Mouse (Mus musculus): ENCODE measurements around the gene Ick. TPM values are rescaled to one million over a fixed set of nuclear protein-coding genes. Genes with fewer than 3 reads are reported as not detected.

The Ick gene
- polyA plus RNA-seq (2014; fragmentation: Illumina TruSeq; extraction: RNeasy Lipid Tissue Mini Kit (QIAGEN cat#74804); ENCODE audit: low read depth, low replicate concordance): 10.2 TPM

DNA sequence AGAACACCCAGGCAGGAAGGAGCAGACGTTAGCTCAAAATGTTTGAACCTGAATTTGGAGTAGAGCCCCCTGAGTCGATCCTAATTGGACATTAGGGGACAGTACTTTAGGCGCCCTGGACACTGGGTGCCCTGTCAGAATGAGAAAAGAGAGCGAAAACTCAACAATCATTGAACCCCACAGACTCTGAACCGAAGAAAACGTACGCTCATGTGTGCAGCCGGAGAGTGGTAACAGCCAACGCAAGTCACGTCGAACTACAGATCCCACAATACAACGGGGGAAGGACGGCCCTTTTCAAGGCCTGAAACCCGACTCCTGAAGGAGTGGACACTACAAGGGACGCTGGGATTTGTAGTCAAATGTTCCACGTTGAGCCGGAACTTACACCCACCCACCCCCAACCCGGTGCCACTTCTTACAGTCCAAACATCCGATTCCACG is at the start of gene Ick, which contains the start of gene Fbxo9:
Gene Ick (plus strand): TSS at position 397 of the 444 bp plus-strand sequence.
Gene Fbxo9 (minus strand): TSS at position 270 of the 444 bp plus-strand sequence.

DNA sequence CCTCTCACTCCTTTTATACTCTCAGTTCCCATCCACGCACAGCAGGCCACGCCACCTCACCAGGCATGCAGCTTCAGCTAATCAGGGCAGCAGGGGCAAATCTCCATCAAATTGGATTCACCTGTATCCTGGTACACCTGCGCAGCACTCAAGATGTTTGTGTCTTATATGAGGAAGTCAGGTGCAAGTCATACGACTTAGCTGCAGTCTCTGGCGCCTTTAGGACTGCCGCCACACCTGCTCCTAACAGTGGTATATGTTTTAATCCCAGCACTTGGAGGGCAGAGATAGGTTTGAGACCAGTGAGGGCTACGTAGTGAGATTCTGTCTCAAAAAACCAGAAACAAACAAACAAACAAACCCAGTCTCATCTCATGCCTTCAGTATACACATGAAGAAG is 73.5 kb downstream of the Ick start, which contains the start of gene Gsta4:
Gene Gsta4 (plus strand): TSS at position 301 of the 400 bp plus-strand sequence.

Other genes starting within 250 kb of the Ick start
- 24.8 TPM for gene Elovl5, start 191.8 kb upstream of the Ick start, polyA plus RNA-seq (2014; fragmentation: Illumina TruSeq; extraction: RNeasy Lipid Tissue Mini Kit (QIAGEN cat#74804); ENCODE audit: low read depth, low replicate concordance)
- not detected for gene Gcm1, start 57.3 kb upstream of the Ick start, polyA plus RNA-seq (2014; fragmentation: Illumina TruSeq; extraction: RNeasy Lipid Tissue Mini Kit (QIAGEN cat#74804); ENCODE audit: low read depth, low replicate concordance)
- gene Fbxo9, start 127 bp upstream of the Ick start, polyA plus RNA-seq (2014; fragmentation: Illumina TruSeq; extraction: RNeasy Lipid Tissue Mini Kit (QIAGEN cat#74804); ENCODE audit: low read depth, low replicate concordance): 50.4 TPM
- 131 TPM for gene Gsta4, start 73.6 kb downstream of the Ick start, polyA plus RNA-seq (2014; fragmentation: Illumina TruSeq; extraction: RNeasy Lipid Tissue Mini Kit (QIAGEN cat#74804); ENCODE audit: low read depth, low replicate concordance)
- 8.0 TPM for gene Gsta1, start 121.5 kb downstream of the Ick start, polyA plus RNA-seq (2014; fragmentation: Illumina TruSeq; extraction: RNeasy Lipid Tissue Mini Kit (QIAGEN cat#74804); ENCODE audit: low read depth, low replicate concordance)
- 5.5 TPM for gene Gm3776, start 147.9 kb downstream of the Ick start, polyA plus RNA-seq (2014; fragmentation: Illumina TruSeq; extraction: RNeasy Lipid Tissue Mini Kit (QIAGEN cat#74804); ENCODE audit: low read depth, low replicate concordance)
- not detected for gene Gm10639, start 180.7 kb downstream of the Ick start, polyA plus RNA-seq (2014; fragmentation: Illumina TruSeq; extraction: RNeasy Lipid Tissue Mini Kit (QIAGEN cat#74804); ENCODE audit: low read depth, low replicate concordance)
- not detected for gene Omt2a, start 205.6 kb downstream of the Ick start, polyA plus RNA-seq (2014; fragmentation: Illumina TruSeq; extraction: RNeasy Lipid Tissue Mini Kit (QIAGEN cat#74804); ENCODE audit: low read depth, low replicate concordance)
- not detected for gene Omt2b, start 218.4 kb downstream of the Ick start, polyA plus RNA-seq (2014; fragmentation: Illumina TruSeq; extraction: RNeasy Lipid Tissue Mini Kit (QIAGEN cat#74804); ENCODE audit: low read depth, low replicate concordance)
- gene Gsta2, start 246.6 kb downstream of the Ick start, polyA plus RNA-seq (2014; fragmentation: Illumina TruSeq; extraction: RNeasy Lipid Tissue Mini Kit (QIAGEN cat#74804); ENCODE audit: low read depth, low replicate concordance): not detected

All from heart, adult 10 weeks (tissue).